Mouse (Mus musculus): ENCODE results near the gene Spcs2. TPM values are rescaled to one million over a fixed set of nuclear protein-coding genes. Genes with fewer than 3 reads are reported as not detected.
A peak's percentile ranks its signal among the peaks of the same experiment; 100 is the strongest.

Gene Spcs2
- polyA plus RNA-seq, 1 experiment from 2014 or later: 423 TPM

DNA sequence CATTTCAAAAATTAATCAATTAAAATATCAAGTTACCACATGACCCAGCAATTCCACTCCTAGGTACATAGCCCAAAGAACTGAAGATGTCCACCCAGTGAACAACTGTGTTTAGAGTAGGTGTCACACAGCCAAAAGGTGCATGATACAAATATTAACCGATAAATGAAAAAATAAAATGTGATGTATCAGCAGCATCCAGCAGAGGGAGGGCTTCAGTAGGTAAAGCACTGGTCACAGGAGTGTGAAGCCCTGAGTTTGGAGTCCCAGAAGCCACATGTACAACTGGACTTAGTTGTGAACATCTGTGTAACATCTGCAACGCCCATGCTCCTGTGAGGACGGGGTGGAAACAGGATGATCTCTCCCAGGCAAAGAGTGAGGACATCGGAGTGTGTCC lies 9.0 kb downstream of the Spcs2 start:
- peaks cover 14% of the 10 kb centered on the region for H3K4me1 ChIP-seq (ENCODE audit: control insufficient read depth, insufficient read depth, low read length)
- no peak overlapping the region for H3K4me3 ChIP-seq (ENCODE audit: low read length)
- no peaks in the 10 kb centered on the region for H3K27me3 ChIP-seq (replicated peaks; ENCODE audit: control insufficient read depth, insufficient read depth, low read length)
- WGBS: 87% methylated on average over 4 of the region's 4 CpGs
- no peak for ATAC-seq
- H3K27ac ChIP-seq (ENCODE audit: low read length): no peak overlapping the region
- H3K36me3 ChIP-seq (ENCODE audit: control insufficient read depth, insufficient read depth, low read length): 0 out of 2 replicates have a peak, but pooled peaks cover 4% of the 10 kb centered on the region
- H3K4me2 ChIP-seq (ENCODE audit: low read depth, low read length): no peak overlapping the region
- H3K9me3 ChIP-seq (ENCODE audit: control insufficient read depth, low read length): no peaks in the 10 kb centered on the region
- no peak overlapping the region for H3K9ac ChIP-seq (ENCODE audit: low read depth, low read length)

- peaks cover 14% of the 10 kb centered on the region for H3K4me1 ChIP-seq (ENCODE audit: control insufficient read depth, insufficient read depth, low read length)
- H3K27ac ChIP-seq (ENCODE audit: low read length): no peak overlapping the region
- no peak overlapping the region for H3K4me3 ChIP-seq (ENCODE audit: low read length)
- no peak overlapping the region for H3K4me2 ChIP-seq (ENCODE audit: low read depth, low read length)
- no peaks in the 10 kb centered on the region for H3K9me3 ChIP-seq (ENCODE audit: control insufficient read depth, low read length)
- no peak for ATAC-seq
- H3K27me3 ChIP-seq (replicated peaks; ENCODE audit: control insufficient read depth, insufficient read depth, low read length): no peaks in the 10 kb centered on the region
- H3K36me3 ChIP-seq (ENCODE audit: control insufficient read depth, insufficient read depth, low read length): 0 out of 2 replicates have a peak, but pooled peaks cover 4% of the 10 kb centered on the region
- no peak overlapping the region for H3K9ac ChIP-seq (ENCODE audit: low read depth, low read length)
- 79% methylated on average over 7 of the region's 7 CpGs for WGBS
Measured at GRCm38 (mm10) chr7:99853350-99853749, 9.9 kb downstream of the Spcs2 start.

GRCm38 (mm10) chr7:99851618-99852017 lies 11.6 kb downstream of the Spcs2 start:
- H3K36me3 ChIP-seq (ENCODE audit: control insufficient read depth, insufficient read depth, low read length): 0 out of 2 replicates have a peak, but pooled peaks cover 4% of the 10 kb centered on the region
- 82% methylated on average over 6 of the region's 6 CpGs for WGBS

GRCm38 (mm10) chr7:99851121-99851520 lies 12.1 kb downstream of the Spcs2 start:
- H3K4me1 ChIP-seq (ENCODE audit: control insufficient read depth, insufficient read depth, low read length): no peaks in the 10 kb centered on the region; the same call in 1 of the 2 replicates
- H3K4me2 ChIP-seq (ENCODE audit: low read depth, low read length): no peak overlapping the region
- H3K9ac ChIP-seq (ENCODE audit: low read depth, low read length): no peak overlapping the region
- no peak overlapping the region for H3K27ac ChIP-seq (ENCODE audit: low read length)
- H3K4me3 ChIP-seq (ENCODE audit: low read length): no peak overlapping the region
- H3K36me3 ChIP-seq (ENCODE audit: control insufficient read depth, insufficient read depth, low read length): 0 out of 2 replicates have a peak, but pooled peaks cover 2% of the 10 kb centered on the region
- no peak for ATAC-seq
- no peaks in the 10 kb centered on the region for H3K27me3 ChIP-seq (replicated peaks; ENCODE audit: control insufficient read depth, insufficient read depth, low read length)
- WGBS: 73% methylated on average over 1 of the region's 1 CpGs
- H3K9me3 ChIP-seq (ENCODE audit: control insufficient read depth, low read length): no peaks in the 10 kb centered on the region

More at GRCm38 (mm10) chr7:99851618-99852017, 11.6 kb downstream of the Spcs2 start:
- peaks cover 5% of the 10 kb centered on the region for H3K4me1 ChIP-seq (ENCODE audit: control insufficient read depth, insufficient read depth, low read length)
- no peaks in the 10 kb centered on the region for H3K9me3 ChIP-seq (ENCODE audit: control insufficient read depth, low read length)
- no peak for ATAC-seq
- H3K4me2 ChIP-seq (ENCODE audit: low read depth, low read length): no peak overlapping the region
- no peak overlapping the region for H3K9ac ChIP-seq (ENCODE audit: low read depth, low read length)
- no peak overlapping the region for H3K4me3 ChIP-seq (ENCODE audit: low read length)
- no peaks in the 10 kb centered on the region for H3K27me3 ChIP-seq (replicated peaks; ENCODE audit: control insufficient read depth, insufficient read depth, low read length)
- no peak overlapping the region for H3K27ac ChIP-seq (ENCODE audit: low read length)

DNA sequence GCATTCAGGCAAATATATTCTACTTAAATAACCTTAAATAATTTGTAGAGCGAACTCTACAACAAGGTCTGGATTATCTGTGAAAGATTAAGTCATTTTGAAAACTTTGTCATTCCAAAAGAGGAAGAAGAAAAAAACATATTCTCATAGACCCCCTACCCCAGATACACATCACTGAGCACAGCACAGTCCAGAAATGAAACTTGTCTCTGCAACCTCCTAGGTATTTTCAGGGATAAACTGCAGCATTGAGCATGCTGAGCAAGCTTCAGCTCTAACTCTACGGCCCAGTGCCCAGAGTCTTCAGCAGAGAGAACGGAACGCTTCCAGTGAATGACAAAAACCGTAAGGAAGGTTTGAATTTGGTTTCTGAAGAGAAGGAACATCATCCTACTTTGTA lies 12.7 kb downstream of the Spcs2 start:
- ATAC-seq: no peak
- H3K4me2 ChIP-seq (ENCODE audit: low read depth, low read length): no peak overlapping the region
- no peak overlapping the region for H3K27ac ChIP-seq (ENCODE audit: low read length)
- H3K36me3 ChIP-seq (ENCODE audit: control insufficient read depth, insufficient read depth, low read length): peaks cover 3% of the 10 kb centered on the region; the same call in 1 of the 2 replicates
- 93% methylated on average over 5 of the region's 5 CpGs for WGBS
- H3K9ac ChIP-seq (ENCODE audit: low read depth, low read length): no peak overlapping the region
- no peaks in the 10 kb centered on the region for H3K27me3 ChIP-seq (replicated peaks; ENCODE audit: control insufficient read depth, insufficient read depth, low read length)
- H3K9me3 ChIP-seq (ENCODE audit: control insufficient read depth, low read length): no peaks in the 10 kb centered on the region
- H3K4me1 ChIP-seq (ENCODE audit: control insufficient read depth, insufficient read depth, low read length): no peaks in the 10 kb centered on the region
- no peak overlapping the region for H3K4me3 ChIP-seq (ENCODE audit: low read length)

GRCm38 (mm10) chr7:99845533-99846236 lies 17.6 kb downstream of the Spcs2 start:
- Histone ChIP-seq H3K4me2 (ENCODE audit: low read depth, low read length) (no peak overlapping the region), H3K27me3 (replicated peaks; ENCODE audit: control insufficient read depth, insufficient read depth, low read length) (no peaks in the 10 kb centered on the region), H3K4me1 (ENCODE audit: control insufficient read depth, insufficient read depth, low read length) (no peaks in the 10 kb centered on the region), H3K4me3 (ENCODE audit: low read length) (no peak overlapping the region), H3K27ac (ENCODE audit: low read length) (peak overlapping the region; percentile 66), H3K9ac (ENCODE audit: low read depth, low read length) (no peak overlapping the region), H3K9me3 (ENCODE audit: control insufficient read depth, low read length) (no peaks in the 10 kb centered on the region), H3K36me3 (ENCODE audit: control insufficient read depth, insufficient read depth, low read length) (peaks cover 11% of the 10 kb centered on the region)
- ATAC-seq: peak; percentile 71
- WGBS: 87% methylated on average over 8 of the region's 8 CpGs

DNA sequence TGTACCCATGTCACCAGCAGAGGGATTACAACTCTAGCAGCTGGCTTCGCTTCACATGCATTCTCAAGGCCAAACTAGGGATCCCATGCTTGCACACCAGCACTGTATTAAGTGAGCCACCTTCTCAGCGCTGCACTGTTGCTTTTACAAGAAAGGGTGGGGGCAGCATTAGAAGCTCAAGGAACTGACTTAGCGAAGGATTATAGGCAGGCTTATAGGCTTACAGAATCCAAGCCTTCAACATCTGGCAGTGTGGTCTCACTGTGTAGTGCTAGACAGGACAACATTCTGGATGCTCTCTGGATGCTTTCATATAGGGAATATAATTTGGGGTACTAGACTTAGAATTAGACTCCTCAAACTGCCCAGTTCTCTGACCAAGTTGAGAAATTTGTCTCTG lies 25.0 kb downstream of the Spcs2 start:
- 84% methylated on average over 3 of the region's 3 CpGs for WGBS
- H3K9me3 ChIP-seq (ENCODE audit: control insufficient read depth, low read length): no peaks in the 10 kb centered on the region
- peaks cover 10% of the 10 kb centered on the region for H3K4me1 ChIP-seq (ENCODE audit: control insufficient read depth, insufficient read depth, low read length)
- ATAC-seq: no peak; the same call in 1 of the 2 replicates
- no peak overlapping the region for H3K4me3 ChIP-seq (ENCODE audit: low read length)
- H3K27ac ChIP-seq (ENCODE audit: low read length): peak overlapping the region; percentile 85
- H3K27me3 ChIP-seq (replicated peaks; ENCODE audit: control insufficient read depth, insufficient read depth, low read length): no peaks in the 10 kb centered on the region
- H3K9ac ChIP-seq (ENCODE audit: low read depth, low read length): 0 out of 2 replicates have a peak overlapping the region, but pooled peaks have one; percentile 31
- H3K4me2 ChIP-seq (ENCODE audit: low read depth, low read length): no peak overlapping the region
- H3K36me3 ChIP-seq (ENCODE audit: control insufficient read depth, insufficient read depth, low read length): peaks cover 7% of the 10 kb centered on the region

GRCm38 (mm10) chr7:99837358-99838071 lies 25.7 kb downstream of the Spcs2 start:
- H3K9me3 ChIP-seq (ENCODE audit: control insufficient read depth, low read length): no peaks in the 10 kb centered on the region
- H3K9ac ChIP-seq (ENCODE audit: low read depth, low read length): 0 out of 2 replicates have a peak overlapping the region, but pooled peaks have one; percentile 31
- peak overlapping the region; percentile 85 for H3K27ac ChIP-seq (ENCODE audit: low read length)
- peaks cover 10% of the 10 kb centered on the region for H3K4me1 ChIP-seq (ENCODE audit: control insufficient read depth, insufficient read depth, low read length)
- H3K36me3 ChIP-seq (ENCODE audit: control insufficient read depth, insufficient read depth, low read length): peaks cover 3% of the 10 kb centered on the region; the same call in 1 of the 2 replicates
- H3K4me3 ChIP-seq (ENCODE audit: low read length): no peak overlapping the region
- H3K4me2 ChIP-seq (ENCODE audit: low read depth, low read length): no peak overlapping the region
- peak; percentile 94 for ATAC-seq
- H3K27me3 ChIP-seq (replicated peaks; ENCODE audit: control insufficient read depth, insufficient read depth, low read length): no peaks in the 10 kb centered on the region
- WGBS: 51% methylated on average over 6 of the region's 6 CpGs

DNA sequence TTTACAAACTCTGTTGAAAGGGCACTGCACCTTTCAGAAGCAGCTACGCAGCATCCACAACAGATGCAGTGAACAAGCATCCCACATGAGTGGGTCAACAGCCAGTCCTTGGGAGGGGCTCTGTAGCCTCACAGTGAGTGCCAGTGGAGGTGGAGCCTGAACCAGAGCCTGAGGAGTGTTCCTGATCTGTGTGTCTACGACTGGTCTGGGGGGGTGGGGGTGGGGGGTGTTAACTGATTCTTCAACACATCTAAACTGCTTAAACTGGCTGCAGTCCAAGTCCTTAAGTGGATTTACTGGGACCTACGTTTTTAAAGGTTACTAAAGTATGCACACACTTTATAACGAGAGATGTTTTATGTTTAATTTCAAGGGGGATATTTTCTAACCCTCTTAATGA lies 26.5 kb downstream of the Spcs2 start:
- Histone ChIP-seq H3K4me1 (ENCODE audit: control insufficient read depth, insufficient read depth, low read length) (peaks cover 10% of the 10 kb centered on the region), H3K36me3 (ENCODE audit: control insufficient read depth, insufficient read depth, low read length) (peaks cover 2% of the 10 kb centered on the region; the same call in 1 of the 2 replicates), H3K27ac (ENCODE audit: low read length) (0 out of 2 replicates have a peak overlapping the region, but pooled peaks have one; percentile 38), H3K9me3 (ENCODE audit: control insufficient read depth, low read length) (no peaks in the 10 kb centered on the region), H3K4me3 (ENCODE audit: low read length) (no peak overlapping the region), H3K4me2 (ENCODE audit: low read depth, low read length) (no peak overlapping the region), H3K9ac (ENCODE audit: low read depth, low read length) (no peak overlapping the region), H3K27me3 (replicated peaks; ENCODE audit: control insufficient read depth, insufficient read depth, low read length) (no peaks in the 10 kb centered on the region)
- 0 out of 2 replicates have a peak, but pooled peaks have one; percentile 12 for ATAC-seq
- 47% methylated on average over 4 of the region's 4 CpGs for WGBS

Measured in intestine, embryonic 16.5 days (tissue).